Mouse (Mus musculus) lung, embryonic 16.5 days (tissue): ENCODE data around the gene Aif1. TPM values are rescaled to one million over a fixed set of nuclear protein-coding genes. Genes with fewer than 3 reads are reported as not detected.

ENCODE experiments used
- ATAC-seq: fragments of 200-750 bp; cut with Nextera tagmentation; 2 replicates; pipeline ENCODE4 v1.8.0; 2017; ENCODE audit warnings: low read depth, mild to moderate bottlenecking, moderate library complexity
- H3K27ac ChIP-seq: fragments of 300-500 bp; sonication (generic); 2 replicates; pipeline ENCODE4 v1.5.1; 2014; ENCODE audit warnings: mild to moderate bottlenecking, control low read depth, low read length
- H3K27me3 ChIP-seq: fragments of 300-500 bp; sonication (generic); 2 replicates; pipeline ENCODE4 v1.6.1; 2014; ENCODE audit warnings: low read depth, low read length, mixed read lengths; ENCODE audit not compliant: control insufficient read depth, insufficient read depth
- H3K36me3 ChIP-seq: fragments of 300-500 bp; sonication (generic); 2 replicates; pipeline ENCODE4 v1.6.1; 2014; ENCODE audit warnings: low read length; ENCODE audit not compliant: control insufficient read depth, insufficient read depth
- H3K4me1 ChIP-seq: fragments of 300-500 bp; sonication (generic); replicated peaks from 2 replicates; pipeline ENCODE4 v1.6.1; 2014; ENCODE audit warnings: low read length, mixed read lengths; ENCODE audit not compliant: control insufficient read depth, insufficient read depth
- H3K4me2 ChIP-seq: fragments of 300-500 bp; sonication (generic); 2 replicates; pipeline ENCODE4 v1.6.1; 2014; ENCODE audit warnings: low read depth, low read length, control low read depth
- H3K4me3 ChIP-seq: fragments of 300-500 bp; sonication (generic); 2 replicates; pipeline ENCODE4 v1.5.1; 2014; ENCODE audit warnings: mild to moderate bottlenecking, low read length, control low read depth
- H3K9ac ChIP-seq: fragments of 300-500 bp; sonication (generic); 2 replicates; pipeline ENCODE4 v1.6.1; 2014; ENCODE audit warnings: low read length, control low read depth
- H3K9me3 ChIP-seq: fragments of 300-500 bp; sonication (generic); 2 replicates; pipeline ENCODE4 v1.6.1; 2016; ENCODE audit warnings: low read length; ENCODE audit not compliant: control insufficient read depth
- WGBS: fragments of 180-500 bp; shearing (Covaris S2); extraction: QIAGEN DNeasy Blood & Tissue Kit; methylation state at CpG from one replicate; pipeline ENCODE4 v1.1.7; 2014; 5-methylcytosine and 5-hydroxymethylcytosine counted together
- polyA plus RNA-seq: library from polyadenylated mRNA; unstranded; fragments of >200 nt; fragmentation: Nextera tagmentation; extraction: Ambion mirVana; gene quantifications from 2 replicates; pipeline ENCODE4 v1.2.1, GENCODE M21; 2015

Gene Aif1
- polyA plus RNA-seq, 1 experiment from 2014 or later: 7.3 TPM

GRCm38 (mm10) chr17:35164218-35164567 is 11.7 kb downstream of the Aif1 start:
- H3K36me3 ChIP-seq: peaks cover 26% of the 10 kb centered on the region
- peak overlapping the region; percentile 88 for H3K4me2 ChIP-seq
- peak overlapping the region; percentile 100 for H3K9ac ChIP-seq
- no peaks in the 10 kb centered on the region for H3K9me3 ChIP-seq
- no peaks in the 10 kb centered on the region for H3K27me3 ChIP-seq
- no peak for ATAC-seq
- peaks cover 19% of the 10 kb centered on the region for H3K4me1 ChIP-seq
- H3K4me3 ChIP-seq: peak overlapping the region; percentile 97
- peak overlapping the region; percentile 94 for H3K27ac ChIP-seq
- under 1% methylated on average over 25 of the region's 28 CpGs for WGBS

DNA sequence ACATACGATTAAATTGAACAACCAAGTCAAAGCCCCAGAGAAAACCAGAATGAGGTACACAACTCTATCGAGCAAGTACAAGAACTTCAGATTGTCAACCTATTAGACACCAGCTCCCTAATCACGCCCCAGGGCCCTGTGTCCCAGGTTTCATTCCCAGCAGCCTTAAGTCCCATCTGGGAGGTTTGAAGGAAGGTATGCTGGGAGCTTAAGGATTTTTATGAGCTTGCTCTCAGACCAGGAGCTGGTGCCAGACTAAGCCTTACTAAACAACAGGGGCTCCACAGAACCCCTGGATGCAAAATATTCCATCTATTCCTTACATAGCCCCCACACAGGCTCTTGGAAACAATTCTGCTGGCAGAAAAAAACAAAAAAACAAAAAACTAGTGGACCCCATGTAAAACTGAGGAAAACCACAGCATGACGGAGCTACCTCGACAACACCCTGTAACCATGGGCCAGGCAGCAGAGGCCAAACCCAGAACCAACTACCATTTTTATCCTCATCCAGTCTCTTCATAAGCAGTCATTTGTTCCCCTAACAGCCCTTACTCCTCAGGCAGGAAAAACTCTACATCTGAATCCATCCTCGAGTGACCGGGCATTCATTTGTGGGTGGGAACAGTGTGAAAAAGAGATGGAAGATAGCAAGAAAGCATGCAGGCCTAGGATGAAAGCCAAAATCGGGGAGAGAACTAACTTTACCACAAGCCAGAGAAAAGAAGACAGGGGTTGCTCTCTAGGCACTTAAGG is 12.4 kb downstream of the Aif1 start:
- peaks cover 32% of the 10 kb centered on the region for H3K36me3 ChIP-seq
- H3K27ac ChIP-seq: peak overlapping the region; percentile 94
- H3K27me3 ChIP-seq: no peaks in the 10 kb centered on the region
- peak overlapping the region; percentile 88 for H3K4me2 ChIP-seq
- ATAC-seq: no peak
- peak overlapping the region; percentile 100 for H3K9ac ChIP-seq
- H3K9me3 ChIP-seq: no peaks in the 10 kb centered on the region
- H3K4me3 ChIP-seq: peak overlapping the region; percentile 97
- peaks cover 19% of the 10 kb centered on the region for H3K4me1 ChIP-seq
- WGBS: 6% methylated on average over 8 of the region's 8 CpGs

DNA sequence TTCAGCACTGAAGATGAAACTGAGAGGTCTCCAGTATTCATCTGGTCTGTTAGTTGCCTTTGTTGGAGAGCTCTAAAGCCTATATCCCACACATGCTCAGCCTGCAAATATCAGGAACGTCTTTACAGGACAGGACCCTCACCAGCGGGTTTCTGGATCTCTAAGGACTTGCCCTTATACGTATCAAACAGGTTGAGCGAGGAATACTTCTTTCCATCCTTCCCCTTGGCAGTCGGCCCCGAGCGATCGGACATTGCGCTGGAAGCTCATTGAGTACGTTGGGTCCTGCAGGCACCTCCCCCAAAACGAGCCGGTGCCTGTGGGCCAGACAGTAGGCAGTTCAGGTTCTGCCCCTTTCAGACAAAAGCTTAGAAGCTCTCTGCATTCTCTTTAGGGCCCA is 13.1 kb downstream of the Aif1 start:
- no peaks in the 10 kb centered on the region for H3K27me3 ChIP-seq
- ATAC-seq: no peak
- peak overlapping the region; percentile 100 for H3K9ac ChIP-seq
- H3K4me2 ChIP-seq: peak overlapping the region; percentile 88
- H3K27ac ChIP-seq: no peak overlapping the region
- peaks cover 19% of the 10 kb centered on the region for H3K4me1 ChIP-seq
- WGBS: 19% methylated on average over 12 of the region's 12 CpGs
- no peaks in the 10 kb centered on the region for H3K9me3 ChIP-seq
- peak overlapping the region; percentile 97 for H3K4me3 ChIP-seq
- H3K36me3 ChIP-seq: peaks cover 40% of the 10 kb centered on the region

DNA sequence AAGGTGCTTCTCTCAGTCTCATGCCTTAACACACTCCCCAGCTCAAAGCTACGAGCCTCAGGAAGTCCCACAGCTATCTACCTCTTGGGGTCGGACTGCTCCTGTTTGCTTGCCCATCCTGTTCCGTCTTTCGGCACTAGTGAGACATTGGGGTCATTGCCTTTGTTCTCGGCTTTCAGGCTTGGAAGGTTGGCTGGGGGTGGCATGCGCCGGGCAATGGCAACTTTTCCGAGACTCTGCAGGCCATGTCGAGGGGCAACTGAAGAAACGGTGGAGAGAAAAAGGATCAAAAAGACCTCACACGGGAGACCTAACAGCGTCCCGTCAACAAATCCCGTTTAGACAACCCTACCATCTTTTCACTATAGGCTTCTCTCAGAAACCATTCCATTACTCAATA is 13.7 kb downstream of the Aif1 start:
- no peak for ATAC-seq
- Histone ChIP-seq H3K9me3 (no peaks in the 10 kb centered on the region), H3K4me1 (peaks cover 19% of the 10 kb centered on the region), H3K4me2 (peak overlapping the region; percentile 88), H3K4me3 (peak overlapping the region; percentile 97; the same call in 1 of the 2 replicates), H3K36me3 (peaks cover 46% of the 10 kb centered on the region), H3K9ac (peak overlapping the region; percentile 100), H3K27me3 (no peaks in the 10 kb centered on the region), H3K27ac (no peak overlapping the region)
- WGBS: 57% methylated on average over 14 of the region's 14 CpGs

DNA sequence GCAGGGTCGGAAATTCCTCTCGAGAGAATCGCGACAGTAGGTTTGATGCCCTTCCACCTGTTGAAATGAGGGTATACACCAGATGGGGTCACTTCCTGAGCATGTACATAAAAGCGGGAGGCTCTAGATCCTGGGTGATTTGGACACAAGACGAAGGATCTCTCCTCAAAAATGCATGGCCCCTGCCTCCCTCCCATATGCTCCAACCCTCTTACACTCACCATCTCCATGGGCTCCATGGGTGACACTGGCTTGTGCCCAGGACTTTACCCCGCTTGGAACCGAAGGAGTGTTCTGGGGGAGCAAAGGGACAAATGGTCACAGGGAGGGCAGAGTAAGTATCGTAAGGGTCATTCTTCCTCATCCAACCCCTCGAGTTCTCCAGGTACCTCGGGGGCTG is 14.4 kb downstream of the Aif1 start:
- H3K4me3 ChIP-seq: no peak overlapping the region
- whole genome bisulfite sequencing: 78% methylated on average over 11 of the region's 11 CpGs
- no peak overlapping the region for H3K27ac ChIP-seq
- H3K4me2 ChIP-seq: no peak overlapping the region
- no peaks in the 10 kb centered on the region for H3K27me3 ChIP-seq
- no peak overlapping the region for H3K9ac ChIP-seq
- no peak for ATAC-seq
- peaks cover 19% of the 10 kb centered on the region for H3K4me1 ChIP-seq
- H3K9me3 ChIP-seq: no peaks in the 10 kb centered on the region
- H3K36me3 ChIP-seq: peaks cover 53% of the 10 kb centered on the region

DNA sequence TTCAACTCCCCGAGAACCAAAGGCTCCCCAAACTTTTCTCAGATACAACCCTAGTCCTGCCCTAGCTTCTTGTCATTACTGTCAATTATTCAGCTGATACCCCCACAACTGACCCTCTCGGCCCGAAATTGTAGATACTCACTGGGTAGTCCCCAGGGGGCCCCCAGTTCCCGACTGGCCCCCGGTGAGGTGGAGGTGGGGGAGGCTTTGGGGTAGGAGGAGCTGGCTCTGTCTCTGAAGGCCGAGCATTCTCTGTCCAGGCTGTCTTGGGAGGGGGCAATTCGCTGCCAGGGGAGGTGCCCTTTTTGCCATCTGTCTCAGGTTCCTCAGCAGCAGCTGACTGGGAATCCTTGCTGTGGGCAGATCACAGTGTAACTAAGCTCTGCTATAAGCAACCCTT is 16.2 kb downstream of the Aif1 start:
- no peaks in the 10 kb centered on the region for H3K9me3 ChIP-seq
- 77% methylated on average over 7 of the region's 7 CpGs for WGBS
- H3K27ac ChIP-seq: no peak overlapping the region
- no peak overlapping the region for H3K4me3 ChIP-seq
- H3K4me1 ChIP-seq: peaks cover 11% of the 10 kb centered on the region
- no peaks in the 10 kb centered on the region for H3K27me3 ChIP-seq
- no peak for ATAC-seq
- H3K36me3 ChIP-seq: peaks cover 71% of the 10 kb centered on the region
- H3K4me2 ChIP-seq: no peak overlapping the region
- H3K9ac ChIP-seq: no peak overlapping the region

DNA sequence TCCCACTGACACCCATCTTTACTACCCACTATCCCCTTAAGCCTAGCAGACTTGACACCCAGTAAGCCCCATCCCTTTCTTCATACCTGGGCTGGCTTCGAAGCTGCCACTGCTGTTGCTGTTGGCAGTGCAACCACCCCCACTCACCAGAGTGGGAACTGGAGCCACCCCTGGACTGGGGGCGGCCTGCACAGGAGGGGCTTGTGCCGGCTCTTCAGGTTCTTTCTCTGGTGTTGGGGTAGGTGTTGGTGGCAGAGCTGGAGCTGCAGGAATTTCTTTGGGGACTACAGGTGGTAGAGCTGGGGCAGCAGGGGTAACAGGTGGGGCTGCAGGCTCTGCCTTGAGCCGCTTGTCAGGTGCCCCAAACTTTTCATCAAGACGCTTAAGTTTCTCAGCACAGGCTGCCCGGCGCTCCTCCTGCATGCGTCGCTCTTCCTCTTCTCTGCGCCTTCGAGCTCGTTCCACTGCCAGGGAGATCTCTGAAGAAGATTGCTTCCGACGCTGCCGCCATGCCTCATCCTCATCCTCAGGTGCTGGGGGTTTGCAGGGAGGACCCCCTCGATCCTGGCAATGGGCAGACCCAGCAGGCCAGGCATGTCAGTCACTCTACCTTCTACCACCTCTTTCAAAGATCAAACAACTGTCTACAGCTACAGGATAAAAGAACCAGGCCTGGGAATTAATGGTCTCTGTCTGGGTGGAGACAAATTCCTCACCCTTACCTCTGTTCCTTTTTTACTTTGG is 16.8 kb downstream of the Aif1 start:
- Histone ChIP-seq H3K27me3 (no peaks in the 10 kb centered on the region), H3K4me2 (no peak overlapping the region), H3K9ac (no peak overlapping the region), H3K36me3 (peaks cover 77% of the 10 kb centered on the region), H3K9me3 (no peaks in the 10 kb centered on the region), H3K4me1 (peaks cover 11% of the 10 kb centered on the region), H3K27ac (no peak overlapping the region), H3K4me3 (no peak overlapping the region)
- no peak for ATAC-seq
- 90% methylated on average over 16 of the region's 16 CpGs for WGBS

GRCm38 (mm10) chr17:35157661-35158175 is 18.1 kb downstream of the Aif1 start:
- H3K27ac ChIP-seq: no peak overlapping the region
- WGBS: 86% methylated on average over 8 of the region's 8 CpGs
- H3K4me1 ChIP-seq: peaks cover 7% of the 10 kb centered on the region
- peaks cover 90% of the 10 kb centered on the region for H3K36me3 ChIP-seq
- ATAC-seq: no peak
- H3K9ac ChIP-seq: no peak overlapping the region
- H3K4me3 ChIP-seq: no peak overlapping the region
- no peaks in the 10 kb centered on the region for H3K27me3 ChIP-seq
- H3K9me3 ChIP-seq: no peaks in the 10 kb centered on the region
- no peak overlapping the region for H3K4me2 ChIP-seq

DNA sequence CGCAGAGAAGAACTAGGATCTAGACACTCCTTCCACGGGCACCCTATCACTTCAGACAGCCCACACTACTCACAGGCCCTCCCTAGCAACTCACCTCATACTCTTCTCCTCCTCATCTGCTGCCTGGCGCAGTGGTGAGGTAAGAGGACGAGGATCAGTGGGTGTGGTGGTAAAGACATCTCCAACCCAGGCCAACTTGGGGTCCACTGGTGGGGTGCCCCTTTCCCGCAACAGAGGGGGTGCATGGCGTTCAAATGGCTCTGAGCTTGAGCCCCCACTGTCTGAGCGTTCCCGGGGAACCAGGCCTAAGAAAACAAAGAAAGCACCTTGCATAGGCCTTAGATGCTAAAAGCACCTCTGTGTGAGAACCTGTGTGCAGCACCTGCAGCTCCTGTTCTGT is 18.6 kb downstream of the Aif1 start:
- H3K4me1 ChIP-seq: peaks cover 3% of the 10 kb centered on the region
- ATAC-seq: no peak
- H3K36me3 ChIP-seq: peaks cover 95% of the 10 kb centered on the region
- 88% methylated on average over 8 of the region's 8 CpGs for WGBS
- H3K27me3 ChIP-seq: no peaks in the 10 kb centered on the region
- no peak overlapping the region for H3K9ac ChIP-seq
- H3K4me2 ChIP-seq: no peak overlapping the region
- no peak overlapping the region for H3K27ac ChIP-seq
- no peaks in the 10 kb centered on the region for H3K9me3 ChIP-seq
- H3K4me3 ChIP-seq: no peak overlapping the region
